Mouse (Mus musculus) liver, embryonic 14.5 days (tissue): ENCODE results near the gene Esrra. TPM values are rescaled to one million over a fixed set of nuclear protein-coding genes. Genes with fewer than 3 reads are reported as not detected.

Experiments
- ATAC-seq: fragments of 200-750 bp; cut with Nextera tagmentation; 2 replicates; pipeline ENCODE4 v1.8.0; 2017; ENCODE audit warnings: moderate number of reproducible peaks, mild to moderate bottlenecking, moderate library complexity; ENCODE audit not compliant: insufficient read depth
- DNase-seq, 3 experiments: peaks; one replicate each; pipeline ENCODE4 v3.0.0-alpha.2; 2012 to 2013; ENCODE audit warnings: low read depth in 3 of 3, low spot score in 3 of 3
- H3K27ac ChIP-seq: fragments of 300-500 bp; sonication (generic); 2 replicates; pipeline ENCODE4 v1.5.1; 2014; ENCODE audit warnings: moderate library complexity, mild to moderate bottlenecking, control low read depth, inconsistent platforms
- H3K27me3 ChIP-seq: fragments of 300-500 bp; sonication (generic); 2 replicates; pipeline ENCODE4 v1.6.1; 2014; ENCODE audit warnings: mild to moderate bottlenecking, low read length, moderate library complexity; ENCODE audit not compliant: control insufficient read depth, insufficient read depth
- H3K36me3 ChIP-seq: fragments of 300-500 bp; sonication (generic); replicated peaks from 2 replicates; pipeline ENCODE4 v1.6.1; 2014; ENCODE audit warnings: low read depth; ENCODE audit not compliant: control insufficient read depth, insufficient read depth
- H3K4me1 ChIP-seq, 2 experiments: fragments of 200-500 bp in 1 of 2; fragments of 300-500 bp in 1 of 2; sonication (generic) in 1 of 2; replicated peaks; 2 replicates each; pipeline ENCODE4 v1.6.1; 2012 to 2014; ENCODE audit warnings: antibody characterized with exemption in 1 of 2, inconsistent platforms in 1 of 2, low read length in 1 of 2; ENCODE audit not compliant: control insufficient read depth in 2 of 2, insufficient read depth in 2 of 2
- H3K4me2 ChIP-seq: fragments of 300-500 bp; sonication (generic); 2 replicates; pipeline ENCODE4 v1.6.1; 2014; ENCODE audit warnings: low read depth, mild to moderate bottlenecking, control low read depth, moderate library complexity
- H3K4me3 ChIP-seq, 2 experiments: fragments of 200-500 bp in 1 of 2; fragments of 300-500 bp in 1 of 2; sonication (generic) in 1 of 2; 2 replicates each; pipeline ENCODE4 v1.5.1; 2012 to 2014; ENCODE audit warnings: low read depth in 2 of 2, low read length in 2 of 2, mild to moderate bottlenecking in 2 of 2, control low read depth in 1 of 2, inconsistent platforms in 1 of 2, moderate library complexity in 1 of 2; ENCODE audit not compliant: insufficient read depth in 1 of 2
- H3K9ac ChIP-seq: fragments of 300-500 bp; sonication (generic); replicated peaks from 2 replicates; pipeline ENCODE4 v1.6.1; 2014; ENCODE audit warnings: mild to moderate bottlenecking, control low read depth, moderate library complexity
- H3K9me3 ChIP-seq: fragments of 300-500 bp; sonication (generic); 2 replicates; pipeline ENCODE4 v1.6.1; 2016; ENCODE audit warnings: low read length, mixed read lengths; ENCODE audit not compliant: control insufficient read depth
- CTCF ChIP-seq: IDR thresholded peaks from 2 replicates; pipeline ENCODE4 v1.5.1; 2016; ENCODE audit warnings: antibody characterized with exemption, low read depth, control low read depth
- EP300 ChIP-seq: IDR thresholded peaks from 2 replicates; pipeline ENCODE4 v1.6.1; 2016; ENCODE audit warnings: antibody characterized with exemption, low read depth
- WGBS: fragments of 180-500 bp; shearing (Covaris S2); extraction: QIAGEN DNeasy Blood & Tissue Kit; methylation state at CpG from one replicate; pipeline ENCODE4 v1.1.7; 2014; ENCODE audit not compliant: insufficient replicate concordance; 5-methylcytosine and 5-hydroxymethylcytosine counted together
- polyA plus RNA-seq, 2 experiments: library from polyadenylated mRNA; depleted of rRNA in 1 of 2; stranded (reverse) in 1 of 2; unstranded in 1 of 2; fragments of >200 nt; fragmentation: Nextera tagmentation in 1 of 2; extraction: Ambion mirVana in 1 of 2; gene quantifications; 2 replicates each; pipeline versions ENCODE4 v1.2.1 to v1.2.3; 2012 to 2014

Gene Esrra
- polyA plus RNA-seq, 2 experiments: 1.6 to 6.6 TPM

DNA sequence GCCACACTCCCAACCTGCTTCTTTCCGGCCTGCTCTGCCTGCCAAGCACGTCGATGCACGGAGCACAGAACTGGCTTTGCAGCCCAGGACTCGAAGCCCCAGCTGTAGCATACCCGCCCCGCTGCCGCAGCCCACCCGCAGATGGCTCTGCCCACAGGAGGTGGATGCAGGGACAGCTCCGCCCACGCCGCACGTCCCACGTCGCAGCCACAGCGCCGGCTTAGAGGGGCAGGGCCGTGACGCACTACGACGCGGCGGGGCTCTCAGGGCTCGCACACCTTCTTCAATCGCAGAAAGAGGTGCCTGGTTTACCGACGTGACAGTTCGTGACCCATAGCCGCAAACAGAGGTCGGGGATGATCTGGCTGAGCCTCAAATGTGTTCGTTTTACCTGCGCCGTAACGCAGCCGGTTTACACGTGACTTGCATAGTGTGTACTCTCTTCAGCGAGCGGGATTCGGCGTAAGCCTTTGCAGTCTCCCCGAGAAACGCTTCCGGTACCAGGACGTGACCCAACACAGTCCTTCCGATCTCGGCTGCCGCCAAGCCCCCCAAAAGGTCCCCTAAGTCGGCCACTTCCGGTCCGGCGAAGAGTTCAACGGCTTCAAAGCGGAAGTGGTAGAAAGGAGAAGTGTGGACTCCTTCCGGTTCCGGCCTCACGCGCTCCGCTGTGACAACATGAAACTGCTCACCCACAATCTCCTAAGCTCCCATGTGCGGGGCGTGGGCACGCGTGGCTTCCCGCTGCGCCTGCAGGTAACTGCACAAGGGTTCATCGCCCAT is 11.9 kb downstream of the Esrra start, which contains the start of the genes Trmt112 and Prdx5:
Gene Trmt112 (plus strand): TSS at position 192 of the 783 bp plus-strand sequence.
Gene Prdx5 (minus strand): TSS at position 600 of the 783 bp plus-strand sequence.
- Histone ChIP-seq H3K9ac (peak within 1 kb of the TSS; percentile 85), H3K9me3 (no peaks in the 10 kb centered on the region), H3K4me2 (peak within 1 kb of the TSS; percentile 94), H3K27me3 (no peaks in the 10 kb centered on the region), H3K4me3 (peak within 1 kb of the TSS; percentile 82), H3K27ac (peak within 1 kb of the TSS; percentile 95), H3K36me3 (peaks cover 20% of the 10 kb centered on the region), H3K4me1 (peaks cover 2 to 7% of the 10 kb centered on the region in 2 experiments; a peak in 2 of 4 replicates)
- WGBS: under 1% methylated on average over 65 of the region's 65 CpGs
- peak; percentile 27; the same call in 1 of the 2 replicates for TF ChIP-seq CTCF
- TF ChIP-seq EP300: no peak
- ATAC-seq: peak; percentile 87
- DNase-seq: peak; percentile 75 to 84 (median 77)

DNA sequence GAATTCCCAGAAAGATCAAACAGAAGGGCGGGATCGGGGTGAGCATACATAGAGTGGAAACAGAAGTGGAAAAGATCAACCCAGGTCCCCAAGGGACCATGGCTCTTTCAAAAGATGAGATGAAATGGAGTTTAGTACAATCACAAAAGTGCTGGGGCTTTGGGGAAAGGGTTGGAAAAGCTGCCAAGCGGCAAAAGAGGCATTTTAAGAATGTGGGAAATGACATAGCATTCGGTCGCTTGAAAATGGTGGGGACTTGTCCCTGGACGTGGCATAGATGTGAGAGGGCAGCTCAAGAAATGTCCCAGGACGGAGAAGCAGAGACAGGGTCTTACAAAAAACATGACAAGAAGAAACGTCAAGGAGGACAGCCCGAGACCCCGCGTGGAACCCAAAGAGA is 12.6 kb downstream of the Esrra start:
- H3K9me3 ChIP-seq: no peaks in the 10 kb centered on the region
- H3K27ac ChIP-seq: peak overlapping the region; percentile 95
- no peaks in the 10 kb centered on the region for H3K27me3 ChIP-seq
- H3K4me2 ChIP-seq: peak overlapping the region; percentile 94
- peaks cover 20% of the 10 kb centered on the region for H3K36me3 ChIP-seq
- peak overlapping the region; percentile 85 for H3K9ac ChIP-seq
- ATAC-seq (no peak), DNase-seq (no peak)
- WGBS: 8% methylated on average over 11 of the region's 11 CpGs
- H3K4me3 ChIP-seq: peak overlapping the region; percentile 82
- peaks cover 2 to 7% of the 10 kb centered on the region in 2 experiments; a peak in 2 of 4 replicates for H3K4me1 ChIP-seq
- no peak for TF ChIP-seq CTCF
- no peak for TF ChIP-seq EP300

DNA sequence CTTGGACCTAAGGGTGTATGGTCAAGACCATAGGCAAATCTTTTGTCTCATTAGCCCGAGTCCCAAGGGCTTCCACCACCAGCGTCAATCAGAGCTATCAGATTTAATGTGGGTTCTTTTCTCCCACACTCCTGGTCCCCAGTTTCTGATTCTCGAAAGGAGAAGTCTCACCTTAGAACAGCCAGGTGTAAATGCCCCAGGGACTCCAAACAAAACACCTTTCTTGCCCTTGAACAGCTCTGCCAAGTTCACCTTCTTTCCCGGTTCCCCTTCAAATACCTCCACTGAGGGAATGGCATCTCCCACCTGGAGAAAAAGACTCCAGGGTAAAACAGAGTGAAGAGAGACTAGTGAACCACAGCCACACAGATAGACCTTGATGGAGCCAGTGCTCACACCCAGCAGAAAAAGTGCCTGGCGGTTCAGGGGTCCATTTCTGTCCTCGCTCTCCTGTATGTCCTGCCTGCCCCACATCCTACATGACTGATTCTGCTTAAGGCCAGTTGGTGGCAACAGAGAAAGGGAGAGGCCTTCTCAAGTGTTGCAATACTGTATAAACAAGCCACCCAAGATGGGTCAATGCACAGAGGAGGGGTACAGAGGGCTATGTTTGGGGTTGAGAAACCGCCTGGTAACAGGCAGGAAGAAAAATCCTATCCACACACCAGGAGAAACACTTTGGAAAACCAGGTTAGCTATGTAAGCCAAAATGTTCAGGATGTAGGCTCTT is 13.6 kb downstream of the Esrra start:
- H3K4me2 ChIP-seq: peak overlapping the region; percentile 94
- ATAC-seq (no peak), DNase-seq (no peak)
- peaks cover 18% of the 10 kb centered on the region for H3K36me3 ChIP-seq
- H3K4me3 ChIP-seq: peak overlapping the region; percentile 82; a peak in 3 of 4 replicates
- H3K27ac ChIP-seq: no peak overlapping the region
- no peak for TF ChIP-seq EP300
- TF ChIP-seq CTCF: no peak
- H3K9me3 ChIP-seq: no peaks in the 10 kb centered on the region
- H3K27me3 ChIP-seq: no peaks in the 10 kb centered on the region
- WGBS: 68% methylated on average over 7 of the region's 7 CpGs
- peaks cover 2 to 7% of the 10 kb centered on the region in 2 experiments; a peak in 2 of 4 replicates for H3K4me1 ChIP-seq
- no peak overlapping the region for H3K9ac ChIP-seq

DNA sequence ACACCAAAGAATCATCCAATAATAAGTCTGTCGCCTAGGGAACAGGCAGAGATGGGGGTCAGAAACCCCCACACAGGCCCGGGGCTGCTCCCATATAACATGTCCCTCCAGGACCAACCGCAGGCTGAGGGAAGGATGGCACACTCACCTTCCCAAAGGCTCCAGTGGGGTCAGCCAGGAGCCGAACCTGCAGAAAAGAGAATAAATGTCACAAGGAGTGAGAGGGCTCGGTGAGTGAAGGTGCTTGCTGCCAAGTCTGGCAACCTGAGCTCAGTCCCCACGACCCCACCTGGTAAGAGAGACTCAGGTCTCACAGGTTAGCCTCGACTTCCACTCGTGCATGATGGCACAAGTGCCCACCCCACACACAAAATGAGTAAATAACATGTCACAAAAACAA is 14.5 kb downstream of the Esrra start:
- Histone ChIP-seq H3K27ac (no peak overlapping the region), H3K36me3 (peaks cover 12% of the 10 kb centered on the region), H3K9me3 (no peaks in the 10 kb centered on the region), H3K4me2 (no peak overlapping the region), H3K4me3 (no peak overlapping the region), H3K4me1 (peaks cover 2 to 7% of the 10 kb centered on the region in 2 experiments; a peak in 2 of 4 replicates), H3K9ac (no peak overlapping the region), H3K27me3 (no peaks in the 10 kb centered on the region)
- DNase-seq (no peak), ATAC-seq (no peak)
- WGBS: 79% methylated on average over 8 of the region's 8 CpGs
- TF ChIP-seq EP300 (no peak), CTCF (no peak)

DNA sequence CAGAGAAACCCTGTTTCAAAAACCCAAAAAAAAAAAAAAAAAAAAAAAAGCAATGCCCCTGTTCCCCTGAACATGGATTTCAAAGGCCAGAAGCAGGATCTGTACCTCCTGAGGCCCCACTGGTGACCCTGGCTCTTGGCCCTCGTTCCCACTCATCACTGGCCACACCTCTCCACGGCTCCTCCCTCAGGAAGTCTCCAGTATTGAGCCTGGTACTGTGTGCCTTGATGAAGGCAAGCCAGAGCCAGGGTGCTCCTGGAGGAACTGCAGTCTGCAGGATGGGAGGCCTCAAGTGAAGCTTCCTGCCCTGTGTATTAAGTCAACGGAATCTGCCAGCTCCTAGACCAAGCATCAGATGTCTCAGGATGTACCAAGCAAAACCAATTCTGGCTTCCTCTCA is 15.4 kb downstream of the Esrra start:
- no peak for ATAC-seq
- 74% methylated on average over 3 of the region's 3 CpGs for WGBS
- no peak for TF ChIP-seq EP300
- no peak for TF ChIP-seq CTCF
- no peak for DNase-seq
- Histone ChIP-seq H3K27me3 (no peaks in the 10 kb centered on the region), H3K36me3 (peaks cover 3% of the 10 kb centered on the region), H3K27ac (no peak overlapping the region), H3K9me3 (no peaks in the 10 kb centered on the region), H3K4me3 (no peak overlapping the region), H3K4me1 (peaks cover 2 to 7% of the 10 kb centered on the region in 2 experiments; a peak in 2 of 4 replicates), H3K9ac (no peak overlapping the region), H3K4me2 (no peak overlapping the region)
